Mouse (Mus musculus) kidney, postnatal 0 days (tissue): ENCODE data around the gene Dlgap4. TPM values are rescaled to one million over a fixed set of nuclear protein-coding genes. Genes with fewer than 3 reads are reported as not detected.

ENCODE experiments used
- ATAC-seq: fragments of 200-750 bp; cut with Nextera tagmentation; replicated peaks from 2 replicates; pipeline ENCODE4 v1.8.0; 2017; ENCODE audit warnings: low read depth, moderate number of reproducible peaks, moderate TSS enrichment, moderate library complexity; ENCODE audit not compliant: low FRiP score
- DNase-seq: peaks from one replicate; pipeline ENCODE4 v3.0.0-alpha.2; 2016; ENCODE audit warnings: low spot score
- H3K27ac ChIP-seq: fragments of 300-500 bp; sonication (generic); 2 replicates; pipeline ENCODE4 v1.5.1; 2014; ENCODE audit warnings: mild to moderate bottlenecking
- H3K27me3 ChIP-seq: fragments of 300-500 bp; sonication (generic); 2 replicates; pipeline ENCODE4 v1.6.1; 2014; ENCODE audit warnings: low read length, mixed read lengths; ENCODE audit not compliant: insufficient read depth
- H3K36me3 ChIP-seq: fragments of 300-500 bp; sonication (generic); 2 replicates; pipeline ENCODE4 v1.6.1; 2014; ENCODE audit warnings: low read length, mixed read lengths; ENCODE audit not compliant: insufficient read depth
- H3K4me1 ChIP-seq: fragments of 300-500 bp; sonication (generic); replicated peaks from 2 replicates; pipeline ENCODE4 v1.6.1; 2014; ENCODE audit warnings: antibody characterized with exemption, low read length, mixed read lengths; ENCODE audit not compliant: insufficient read depth
- H3K4me2 ChIP-seq: fragments of 300-500 bp; sonication (generic); 2 replicates; pipeline ENCODE4 v1.6.1; 2014; ENCODE audit warnings: mild to moderate bottlenecking, low read length, moderate library complexity, mixed read lengths
- H3K4me3 ChIP-seq: fragments of 300-500 bp; sonication (generic); replicated peaks from 2 replicates; pipeline ENCODE4 v1.5.1; 2014; ENCODE audit warnings: low read depth, low read length
- H3K9ac ChIP-seq: fragments of 300-500 bp; sonication (generic); 2 replicates; pipeline ENCODE4 v1.6.1; 2014; ENCODE audit warnings: low read depth, low read length
- H3K9me3 ChIP-seq: fragments of 300-500 bp; sonication (generic); replicated peaks from 2 replicates; pipeline ENCODE4 v1.6.1; 2016; ENCODE audit warnings: low read length, inconsistent platforms, mixed read lengths
- CTCF ChIP-seq: IDR thresholded peaks from 2 replicates; pipeline ENCODE4 v1.5.1; 2016; ENCODE audit warnings: antibody characterized with exemption, low read depth, mild to moderate bottlenecking, moderate library complexity
- WGBS: fragments of 180-500 bp; shearing (Covaris S2); extraction: QIAGEN DNeasy Blood & Tissue Kit; methylation state at CpG from one replicate; pipeline ENCODE4 v1.1.7; 2014; 5-methylcytosine and 5-hydroxymethylcytosine counted together
- polyA plus RNA-seq: library from polyadenylated mRNA; unstranded; fragments of >200 nt; fragmentation: Nextera tagmentation; extraction: Ambion mirVana; gene quantifications from 2 replicates; pipeline ENCODE4 v1.2.1, GENCODE M21; 2015

The Dlgap4 gene
- polyA plus RNA-seq, 1 experiment from 2014 or later = 61.1 TPM

GRCm38 (mm10) chr2:156580507-156580906, 33.0 kb upstream of the Dlgap4 start:
- Histone ChIP-seq H3K36me3 (no peaks in the 10 kb centered on the region), H3K27ac (no peak overlapping the region), H3K9ac (no peak overlapping the region), H3K4me2 (no peak overlapping the region), H3K4me3 (no peak overlapping the region), H3K27me3 (0 out of 2 replicates have a peak, but pooled peaks cover 3% of the 10 kb centered on the region), H3K4me1 (no peaks in the 10 kb centered on the region), H3K9me3 (no peaks in the 10 kb centered on the region)
- ATAC-seq (no peak), DNase-seq (no peak)
- 66% methylated on average over 5 of the region's 5 CpGs for WGBS
- no peak for TF ChIP-seq CTCF

DNA sequence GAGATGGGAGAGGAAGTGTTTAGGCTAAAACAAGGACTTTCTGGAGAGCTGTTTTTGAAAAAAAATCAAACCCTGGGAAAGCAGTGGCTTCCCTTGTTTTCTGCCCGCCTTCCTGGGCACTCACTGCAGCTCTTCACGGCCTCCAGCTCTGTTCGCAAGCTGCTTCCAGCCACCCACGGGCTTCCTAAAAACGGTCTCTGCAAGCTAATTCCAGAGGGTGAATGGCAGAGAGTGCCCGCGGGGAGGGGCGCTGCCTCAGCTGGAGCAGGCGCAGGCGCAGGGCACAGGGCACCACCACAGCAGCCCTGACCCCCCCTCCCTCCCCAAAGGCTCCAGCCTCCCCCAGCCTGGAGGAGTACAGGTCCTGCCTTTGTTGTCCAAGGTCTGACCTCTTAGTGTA, 32.3 kb upstream of the Dlgap4 start:
- Histone ChIP-seq H3K4me2 (no peak overlapping the region), H3K4me1 (no peaks in the 10 kb centered on the region), H3K9me3 (no peaks in the 10 kb centered on the region), H3K4me3 (no peak overlapping the region), H3K27ac (no peak overlapping the region), H3K36me3 (no peaks in the 10 kb centered on the region), H3K27me3 (0 out of 2 replicates have a peak, but pooled peaks cover 3% of the 10 kb centered on the region), H3K9ac (no peak overlapping the region)
- no peak for DNase-seq
- WGBS = 55% methylated on average over 10 of the region's 10 CpGs
- no peak for ATAC-seq
- no peak for TF ChIP-seq CTCF

GRCm38 (mm10) chr2:156582887-156583286, 30.6 kb upstream of the Dlgap4 start:
- Histone ChIP-seq H3K27ac (no peak overlapping the region), H3K9me3 (no peaks in the 10 kb centered on the region), H3K36me3 (no peaks in the 10 kb centered on the region), H3K9ac (no peak overlapping the region), H3K4me2 (no peak overlapping the region), H3K27me3 (0 out of 2 replicates have a peak, but pooled peaks cover 3% of the 10 kb centered on the region), H3K4me3 (no peak overlapping the region), H3K4me1 (no peaks in the 10 kb centered on the region)
- whole genome bisulfite sequencing = 87% methylated on average over 10 of the region's 10 CpGs
- no peak for TF ChIP-seq CTCF
- DNase-seq (no peak), ATAC-seq (no peak)

- no peak overlapping the region for H3K27ac ChIP-seq
- no peak overlapping the region for H3K4me2 ChIP-seq
- 64% methylated on average over 11 of the region's 11 CpGs for WGBS
- no peak overlapping the region for H3K9ac ChIP-seq
- ATAC-seq (no peak), DNase-seq (no peak)
- TF ChIP-seq CTCF = peak; percentile 58
- no peaks in the 10 kb centered on the region for H3K36me3 ChIP-seq
- no peaks in the 10 kb centered on the region for H3K9me3 ChIP-seq
- no peaks in the 10 kb centered on the region for H3K4me1 ChIP-seq
- no peak overlapping the region for H3K4me3 ChIP-seq
- 0 out of 2 replicates have a peak, but pooled peaks cover 3% of the 10 kb centered on the region for H3K27me3 ChIP-seq
These were observed 29.2 kb upstream of the Dlgap4 start for GRCm38 (mm10) chr2:156584154-156584796.

- 37% methylated on average over 14 of the region's 14 CpGs for WGBS
- ATAC-seq (0 out of 2 replicates have a peak, but pooled peaks have one; percentile 33), DNase-seq (no peak)
- Histone ChIP-seq H3K9ac (no peak overlapping the region), H3K4me3 (no peak overlapping the region), H3K27me3 (0 out of 2 replicates have a peak, but pooled peaks cover 3% of the 10 kb centered on the region), H3K9me3 (no peaks in the 10 kb centered on the region), H3K36me3 (no peaks in the 10 kb centered on the region), H3K27ac (no peak overlapping the region), H3K4me2 (no peak overlapping the region), H3K4me1 (no peaks in the 10 kb centered on the region)
- no peak for TF ChIP-seq CTCF
These were observed 28.6 kb upstream of the Dlgap4 start for GRCm38 (mm10) chr2:156584797-156585471.

GRCm38 (mm10) chr2:156589481-156589880, 24.0 kb upstream of the Dlgap4 start:
- no peaks in the 10 kb centered on the region for H3K36me3 ChIP-seq
- no peaks in the 10 kb centered on the region for H3K27me3 ChIP-seq
- ATAC-seq (no peak), DNase-seq (no peak)
- no peaks in the 10 kb centered on the region for H3K9me3 ChIP-seq
- no peak overlapping the region for H3K27ac ChIP-seq
- no peaks in the 10 kb centered on the region for H3K4me1 ChIP-seq
- H3K9ac ChIP-seq = no peak overlapping the region
- no peak for TF ChIP-seq CTCF
- no peak overlapping the region for H3K4me3 ChIP-seq
- H3K4me2 ChIP-seq = no peak overlapping the region
- WGBS = 89% methylated on average over 9 of the region's 9 CpGs
